Mouse (Mus musculus): ENCODE results near the gene Sncb.
A peak's percentile ranks its signal among the peaks of the same experiment; 100 is the strongest.

Gene Sncb

DNA sequence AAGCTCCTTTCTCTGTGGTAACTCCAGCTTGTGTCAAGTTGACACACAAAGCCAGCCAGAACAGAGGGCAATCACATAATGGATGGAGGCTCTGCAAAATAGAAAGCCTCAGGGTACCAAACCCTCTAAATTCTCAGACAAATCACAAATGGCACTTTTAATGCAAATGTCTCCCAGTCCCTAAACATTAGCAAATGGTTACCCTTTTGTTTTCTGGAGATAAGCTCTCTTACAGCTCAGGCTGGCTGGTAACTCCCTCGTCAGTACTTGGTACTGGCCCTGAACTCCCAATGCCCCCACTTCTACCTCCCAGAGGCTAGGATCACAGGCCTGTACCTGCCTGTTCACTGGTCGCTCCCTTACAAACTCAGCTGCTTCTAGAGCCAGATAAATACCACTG, 16.8 kb upstream of the Sncb start:
- no peak for DNase-seq (ENCODE audit: low read depth)

DNA sequence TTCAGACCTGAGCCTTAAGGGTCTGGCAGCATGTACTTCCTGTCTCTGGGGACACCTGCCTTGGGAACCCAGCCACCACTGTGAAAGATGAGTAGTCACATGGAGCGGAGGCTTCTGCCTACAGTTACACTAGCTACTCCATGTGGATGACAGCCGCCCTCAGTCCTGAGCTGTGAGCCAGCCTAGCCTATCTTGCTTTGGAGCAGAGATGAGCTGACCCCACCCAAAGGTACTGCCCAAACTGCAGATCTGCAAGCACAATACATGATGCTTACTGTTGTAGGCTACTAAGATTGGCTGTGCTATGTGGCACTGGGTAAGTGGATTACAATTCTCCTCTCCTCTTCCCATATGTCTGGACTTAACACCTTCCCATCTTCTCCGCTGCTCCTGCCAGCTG, 14.7 kb upstream of the Sncb start:
- DNase-seq (ENCODE audit: low read depth), result no peak

DNA sequence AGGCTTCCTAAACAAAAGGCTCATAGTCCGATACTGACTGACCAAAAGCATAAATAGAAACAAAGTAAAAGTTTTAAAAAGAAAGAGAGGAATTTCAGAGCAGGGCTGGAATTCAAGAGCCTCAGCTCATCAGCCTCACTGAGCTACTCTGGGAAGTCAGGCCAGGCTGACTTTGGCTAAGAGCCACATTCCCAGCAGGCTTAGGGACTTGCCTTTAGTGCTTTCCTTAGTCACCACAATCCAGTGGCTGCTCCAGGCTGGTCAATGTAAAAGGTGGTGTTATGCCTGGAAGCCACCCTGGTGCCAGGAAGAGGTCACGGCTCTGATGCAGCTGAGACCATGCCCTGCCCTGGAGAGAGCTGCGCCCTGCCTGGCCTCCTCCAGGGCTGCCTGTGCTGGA, 14.2 kb upstream of the Sncb start:
- peak; percentile 88 for DNase-seq (ENCODE audit: low read depth)

DNA sequence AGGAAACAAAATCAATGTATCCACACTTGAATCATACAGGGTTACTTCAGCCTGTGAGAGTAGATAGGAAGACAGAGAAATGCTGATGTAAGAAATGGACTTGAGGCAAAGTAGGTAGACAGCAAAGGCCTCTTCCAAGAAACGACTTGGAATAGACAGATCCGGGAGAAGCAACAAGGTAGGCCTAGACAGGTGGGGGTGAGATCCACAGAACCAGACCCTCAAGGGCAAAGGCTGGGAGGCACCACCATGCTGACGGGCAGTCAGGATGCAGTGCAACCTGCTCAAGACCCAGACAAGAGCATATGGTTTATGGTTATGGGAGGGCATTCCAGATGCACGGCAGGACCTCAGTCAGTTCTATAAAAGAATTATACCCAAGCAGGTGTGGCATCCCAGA, 617 bp upstream of the Sncb start:
- no peak for DNase-seq (ENCODE audit: low read depth)

DNA sequence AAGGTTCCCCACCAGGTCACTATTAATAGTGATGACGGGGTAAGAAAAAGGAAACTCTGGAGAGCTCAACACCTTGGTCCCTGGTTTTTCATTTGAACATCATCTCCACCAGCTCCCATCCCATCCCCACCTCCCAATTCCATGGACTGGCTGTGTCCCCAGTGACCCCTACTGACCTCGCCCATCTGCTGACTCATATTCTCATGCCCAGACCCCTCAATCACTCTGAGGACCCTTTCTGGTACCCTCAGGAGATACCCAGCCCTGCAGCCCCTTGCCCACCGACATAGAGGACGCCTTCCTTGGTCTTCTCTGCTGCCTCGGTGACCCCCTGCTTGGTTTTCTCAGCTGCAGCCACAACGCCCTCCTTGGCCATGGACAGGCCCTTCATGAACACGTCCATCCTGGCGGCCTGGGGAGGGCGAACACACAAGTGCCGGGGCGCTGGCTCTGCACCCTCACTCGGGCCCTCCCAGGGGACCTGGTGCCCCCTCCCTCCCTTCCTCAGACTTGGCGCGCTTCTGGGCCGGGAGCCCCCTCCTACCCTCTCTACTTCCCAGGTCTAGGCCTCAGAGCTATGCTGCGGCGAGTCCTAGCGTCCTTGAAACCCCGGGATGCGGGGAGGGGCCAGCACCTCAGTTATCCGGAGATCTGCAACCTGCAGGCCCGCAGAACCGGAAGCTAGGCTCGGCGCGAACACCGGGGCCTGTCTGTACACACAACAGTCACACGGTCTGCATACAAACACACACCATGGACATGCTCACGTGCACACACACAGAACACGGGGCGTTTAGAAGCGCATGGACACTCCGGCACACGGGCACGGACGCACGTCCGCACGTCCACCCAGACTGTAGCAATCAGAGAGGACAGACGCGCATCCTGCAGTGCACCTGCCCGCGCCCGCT, 859 bp downstream of the Sncb start:
- DNase-seq (ENCODE audit: low read depth), result no peak

DNA sequence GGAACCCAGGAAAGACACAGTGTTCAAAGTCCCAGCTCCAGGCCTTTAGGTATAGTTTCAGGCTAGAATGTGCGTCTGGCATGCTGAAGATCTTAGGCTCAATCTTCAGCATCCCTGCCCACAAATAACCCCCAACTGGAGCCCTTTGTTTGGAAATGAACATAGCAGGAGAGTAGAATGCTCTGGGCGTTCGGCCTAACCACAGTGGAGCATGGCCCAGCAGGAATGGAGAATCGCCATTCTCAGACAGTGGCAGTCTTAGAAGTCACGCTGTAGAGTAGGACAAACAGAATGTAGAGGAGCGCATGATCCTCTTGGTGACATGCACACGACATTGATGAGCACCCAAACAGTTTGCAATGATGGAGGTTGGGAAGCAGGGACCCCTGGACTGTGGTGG, 5.5 kb downstream of the Sncb start:
- peak; percentile 78 for DNase-seq (ENCODE audit: low read depth)

DNA sequence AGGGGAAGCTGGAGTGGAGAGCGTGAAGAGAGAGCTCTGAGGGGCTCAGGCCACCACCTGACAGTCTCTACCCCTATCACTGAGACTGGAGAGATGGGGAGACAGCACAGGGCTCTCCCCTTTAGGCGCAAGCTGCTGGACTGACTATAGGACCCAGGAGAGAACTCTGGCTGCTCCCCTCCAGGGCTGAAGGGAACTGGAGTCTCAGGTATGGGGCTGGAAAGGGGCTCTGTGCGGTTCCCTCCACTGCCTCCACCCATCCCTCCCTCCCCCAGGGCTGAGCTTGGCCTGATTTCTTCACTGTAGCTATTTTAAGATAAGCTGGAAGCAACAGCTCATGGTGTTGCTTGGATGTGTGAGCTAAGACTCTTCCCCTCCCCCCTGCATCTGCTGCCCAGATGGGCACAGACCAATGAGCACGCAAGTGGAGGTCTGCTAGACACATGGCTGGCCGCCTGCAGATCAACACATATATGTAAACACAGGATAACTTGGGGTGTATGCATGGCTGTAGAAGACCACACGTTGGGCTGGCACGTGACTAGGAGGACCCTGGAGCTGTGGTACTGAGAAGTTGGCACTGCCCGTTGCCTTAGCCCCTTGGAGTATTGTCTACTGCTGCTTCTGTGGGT, 6.1 kb downstream of the Sncb start:
- DNase-seq (ENCODE audit: low read depth), result peak; percentile 95

DNA sequence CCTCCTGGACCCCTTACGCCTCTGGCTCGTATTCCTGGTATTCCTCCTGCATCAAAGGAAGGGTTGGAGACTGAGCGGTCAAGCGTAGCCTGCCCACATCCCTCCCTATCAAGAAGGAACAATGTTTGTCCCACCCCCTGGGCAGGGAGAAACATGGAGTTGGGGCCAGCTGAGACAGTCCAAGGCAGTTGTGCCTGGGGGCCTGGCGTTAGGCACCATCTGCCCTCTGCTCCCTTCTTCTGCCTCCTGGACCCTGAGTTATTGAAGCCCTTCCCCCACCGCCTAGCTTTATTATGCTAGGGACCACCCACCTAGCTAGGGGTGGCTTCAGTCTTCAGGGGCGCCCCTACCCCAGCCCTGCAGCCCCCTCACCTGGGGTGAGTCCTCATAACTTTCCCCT, 6.9 kb downstream of the Sncb start:
- DNase-seq (ENCODE audit: low read depth), result peak; percentile 32

DNA sequence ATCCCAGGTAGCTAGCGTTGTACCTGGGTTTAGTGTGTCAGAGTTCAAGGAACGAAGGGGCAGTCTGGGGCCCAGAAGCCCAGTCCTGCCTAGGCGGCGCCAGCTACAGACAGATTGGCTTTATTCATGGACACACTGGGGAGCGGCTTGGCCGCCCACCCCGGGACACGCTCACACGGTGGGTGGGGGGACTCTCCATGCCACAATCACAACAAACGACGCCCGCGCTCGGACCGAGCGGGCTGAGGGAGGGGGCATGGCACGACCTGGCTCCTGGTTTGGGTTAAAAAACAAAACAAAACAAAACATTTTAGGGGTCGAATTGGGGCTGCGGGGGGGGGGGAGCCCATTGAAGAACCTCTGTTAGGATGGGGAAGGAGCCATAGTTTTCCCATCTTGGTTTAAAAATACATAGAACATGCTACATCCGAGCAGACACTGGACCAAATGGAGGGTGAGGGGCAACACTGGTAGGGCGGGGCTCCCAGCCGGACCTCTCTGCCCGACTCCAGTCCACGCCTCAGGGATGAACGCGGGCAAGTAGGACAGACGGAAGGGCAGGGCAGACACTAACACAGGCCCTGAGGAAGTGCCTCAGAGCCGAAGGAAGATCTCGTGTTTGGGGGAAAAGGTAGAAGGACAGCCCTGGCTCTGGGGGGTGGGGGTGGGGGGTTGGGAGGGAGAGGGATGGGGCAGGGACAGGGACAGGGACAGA, 7.5 kb downstream of the Sncb start:
- DNase-seq (ENCODE audit: low read depth), result no peak

DNA sequence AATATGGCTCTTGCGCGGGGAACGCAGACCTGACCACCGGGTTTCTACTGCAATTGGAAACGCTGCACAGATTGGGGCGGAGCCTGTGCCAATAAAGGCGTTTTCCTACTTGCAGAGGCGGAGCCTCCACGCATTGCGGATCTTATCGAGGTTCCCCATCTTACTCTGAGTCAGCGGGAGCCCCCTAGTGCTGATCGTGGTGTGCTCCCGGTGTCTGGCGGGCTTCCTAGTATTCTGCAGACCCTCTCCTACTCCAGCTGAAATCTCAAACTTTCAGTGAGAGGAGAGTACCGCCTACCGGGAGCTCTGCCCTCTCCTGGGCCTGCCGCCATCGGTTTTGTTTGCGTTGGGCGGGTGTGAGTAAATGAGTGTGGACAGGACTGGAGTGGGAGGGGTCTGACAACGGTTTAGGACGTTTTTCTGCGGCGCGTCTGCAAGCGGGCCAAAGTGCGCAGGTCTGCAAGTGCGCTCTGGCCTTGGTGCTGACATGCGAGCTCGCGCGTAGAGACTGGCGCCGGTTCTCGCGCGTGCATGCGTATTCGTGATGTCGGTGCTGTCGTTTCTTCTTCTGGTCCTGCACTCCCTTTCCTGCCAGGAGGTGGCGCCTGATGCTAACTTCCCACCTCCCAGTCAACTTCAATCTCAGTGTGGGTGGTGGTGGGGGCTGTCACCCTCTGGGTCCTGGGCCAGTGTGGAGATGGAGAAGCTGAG, 8.2 kb downstream of the Sncb start:
- peak; percentile 85 for DNase-seq (ENCODE audit: low read depth)

DNA sequence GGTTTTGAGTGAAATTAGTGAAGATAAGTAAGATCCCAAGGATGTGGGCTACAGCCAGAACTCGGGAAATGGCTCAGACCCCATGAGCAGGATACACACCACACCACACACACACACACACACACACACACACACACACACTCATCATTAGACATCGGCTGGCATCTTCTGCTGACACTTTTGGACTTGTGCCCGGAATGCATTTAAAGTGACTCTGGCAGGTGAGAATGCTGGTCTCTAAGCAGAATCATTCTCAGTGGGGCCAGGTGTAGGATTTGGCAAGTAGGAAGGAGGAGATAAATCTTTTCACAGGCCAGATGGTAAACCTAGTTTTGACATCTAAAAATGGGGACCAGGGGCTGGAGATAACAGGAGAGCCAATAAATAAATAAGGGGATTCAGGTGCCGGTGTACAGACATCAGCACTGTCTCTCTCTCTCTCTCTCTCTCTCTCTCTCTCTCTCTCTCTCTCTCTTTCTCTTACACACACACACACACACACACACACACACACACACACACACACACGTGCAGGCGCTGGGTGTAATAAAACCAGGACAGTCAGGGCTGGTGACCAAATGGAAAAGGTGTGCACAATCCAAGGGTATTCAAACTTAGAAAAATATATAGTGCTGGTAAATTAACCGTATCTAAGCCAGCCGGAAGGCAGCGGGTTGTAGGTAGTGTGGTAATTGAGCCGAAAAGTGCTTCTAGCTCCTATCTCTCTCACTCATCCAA, 9.1 kb downstream of the Sncb start:
- DNase-seq (ENCODE audit: low read depth), result peak; percentile 11

DNA sequence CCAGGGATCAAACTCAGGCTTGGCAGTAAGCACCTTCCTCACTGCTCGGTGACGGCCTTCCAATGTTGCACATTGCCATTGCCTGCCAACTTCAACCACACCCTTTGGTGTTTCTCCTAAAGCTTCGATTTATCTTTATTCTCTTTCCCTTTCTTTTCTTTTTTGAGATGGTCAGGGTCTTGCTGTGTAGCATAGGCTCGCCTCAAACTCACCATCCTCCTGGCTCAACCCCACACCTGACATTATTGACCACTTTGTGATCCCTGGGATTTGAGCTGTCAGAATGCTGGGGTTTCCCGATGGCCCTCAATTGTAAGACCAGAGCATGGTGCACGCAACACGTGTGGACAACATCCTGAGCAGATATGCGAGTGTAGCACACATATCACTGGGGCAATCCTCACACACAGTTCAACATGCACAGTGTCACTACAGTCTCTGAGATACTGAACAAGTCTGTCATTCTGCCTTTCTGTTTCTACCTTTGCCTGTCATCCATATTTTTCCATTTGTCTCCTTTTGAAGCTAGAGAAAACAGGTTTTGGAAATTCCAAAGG, 10.2 kb downstream of the Sncb start:
- DNase-seq (ENCODE audit: low read depth), result no peak

DNA sequence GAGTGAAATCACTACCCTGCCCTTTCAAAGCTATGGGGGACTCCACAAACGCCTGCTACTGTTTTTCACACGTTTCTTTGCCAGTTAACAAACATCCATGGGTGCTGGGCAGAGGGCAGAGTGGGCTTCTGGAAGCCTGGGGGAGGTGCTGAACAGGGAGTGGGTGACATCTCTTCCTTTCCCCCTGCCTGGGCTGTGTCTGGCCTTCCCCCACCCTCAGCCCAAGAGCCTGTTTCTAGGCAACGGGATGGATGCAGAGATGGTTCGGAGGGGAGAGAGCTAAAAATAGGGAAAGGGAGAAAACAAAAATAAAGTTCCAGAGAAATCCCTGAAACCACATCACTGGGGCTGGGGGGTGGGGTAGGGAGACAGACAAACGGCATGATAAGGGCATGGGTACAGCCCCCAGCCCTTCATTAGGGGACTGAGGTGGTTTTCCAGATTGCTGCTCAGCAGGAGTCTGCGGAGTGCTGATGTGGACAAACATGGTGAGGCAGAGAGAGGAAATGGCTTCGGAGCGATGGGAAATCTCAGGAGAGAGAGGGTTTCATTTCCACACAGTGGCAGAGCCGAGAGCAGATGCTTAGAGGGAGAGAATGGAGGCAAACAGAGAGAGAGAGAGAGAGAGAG, 11.1 kb downstream of the Sncb start:
- DNase-seq (ENCODE audit: low read depth), result no peak

DNA sequence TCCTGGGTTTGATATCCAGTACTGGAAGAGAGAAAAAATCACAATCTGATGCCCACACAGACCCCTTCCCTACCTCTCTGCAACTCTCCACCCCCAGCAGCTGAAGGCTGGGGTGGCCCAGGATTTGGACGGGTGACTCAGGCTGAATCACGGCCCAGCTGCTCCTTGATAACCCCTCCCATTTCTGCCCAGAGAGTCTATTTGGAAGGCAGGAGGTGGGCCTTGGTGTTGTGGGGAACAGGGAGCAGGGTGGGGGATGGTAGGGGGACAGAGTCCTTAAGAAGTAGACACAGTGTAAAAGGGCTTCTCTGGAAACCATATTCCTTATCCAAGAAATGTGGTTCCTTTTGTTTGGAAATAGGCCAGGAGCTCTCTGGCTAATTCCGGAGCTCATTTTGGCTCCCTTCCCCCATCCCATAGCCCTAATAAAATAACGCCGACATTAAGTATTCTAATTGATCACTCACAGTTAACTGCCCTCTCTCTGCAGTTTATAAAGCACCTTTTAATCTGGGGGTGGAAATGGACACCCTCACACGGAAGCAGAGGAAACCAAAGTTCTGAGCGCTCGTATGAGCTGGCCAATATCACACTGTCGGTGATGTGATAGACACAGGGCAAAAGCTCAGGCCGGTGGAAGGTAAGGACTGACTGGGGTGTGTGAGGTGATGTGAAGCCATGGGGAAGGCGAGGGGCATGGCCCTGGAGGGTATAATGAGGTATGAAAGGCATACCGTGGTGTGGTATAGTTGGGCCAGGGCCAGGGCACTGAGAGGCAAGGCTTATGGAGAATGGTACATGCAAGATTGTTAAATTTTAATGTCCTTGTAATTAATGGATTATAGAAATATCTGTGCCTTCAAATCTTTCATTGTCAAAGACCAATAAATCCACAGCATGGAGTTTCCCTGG, 12.0 kb downstream of the Sncb start:
- peak; percentile 58 for DNase-seq (ENCODE audit: low read depth)

DNA sequence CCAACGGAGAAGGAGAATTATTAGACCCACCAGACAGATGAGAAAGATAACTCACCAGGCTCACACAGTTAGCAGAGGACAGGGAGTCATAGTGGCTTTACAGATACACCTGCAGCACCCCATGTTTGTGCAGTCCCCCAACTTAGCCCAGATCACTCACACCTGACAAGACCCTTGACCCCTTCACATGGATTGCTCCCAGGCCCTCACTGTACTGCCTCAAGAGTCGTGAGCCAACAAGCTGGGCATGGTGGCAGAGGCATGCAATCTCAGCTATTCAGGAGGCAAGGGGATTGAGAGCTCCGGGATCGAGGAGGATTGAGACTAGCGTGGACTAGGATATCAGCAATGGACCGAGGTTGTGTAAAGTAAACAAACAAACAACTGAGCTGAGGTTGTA, 12.7 kb downstream of the Sncb start:
- DNase-seq (ENCODE audit: low read depth), result no peak

DNA sequence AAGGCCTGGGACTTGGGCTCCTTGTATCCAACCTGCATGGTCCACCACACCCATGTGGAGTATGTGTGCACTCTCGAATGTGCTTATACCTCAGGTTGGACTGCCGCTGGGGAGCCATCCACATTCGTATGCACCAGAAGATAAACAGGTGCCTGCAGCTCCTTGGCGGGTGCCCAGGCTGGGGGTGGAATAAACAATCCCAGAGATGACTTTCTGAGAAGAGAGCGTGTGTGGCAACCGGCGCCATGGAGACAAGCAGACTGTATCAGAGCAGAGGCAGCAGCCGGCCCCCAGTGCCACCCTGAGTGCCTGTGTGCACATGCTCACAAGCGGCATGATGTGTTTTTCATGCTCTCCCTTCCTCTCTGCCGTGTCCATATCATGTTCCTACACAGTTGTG, 13.7 kb downstream of the Sncb start:
- DNase-seq (ENCODE audit: low read depth), result no peak

DNA sequence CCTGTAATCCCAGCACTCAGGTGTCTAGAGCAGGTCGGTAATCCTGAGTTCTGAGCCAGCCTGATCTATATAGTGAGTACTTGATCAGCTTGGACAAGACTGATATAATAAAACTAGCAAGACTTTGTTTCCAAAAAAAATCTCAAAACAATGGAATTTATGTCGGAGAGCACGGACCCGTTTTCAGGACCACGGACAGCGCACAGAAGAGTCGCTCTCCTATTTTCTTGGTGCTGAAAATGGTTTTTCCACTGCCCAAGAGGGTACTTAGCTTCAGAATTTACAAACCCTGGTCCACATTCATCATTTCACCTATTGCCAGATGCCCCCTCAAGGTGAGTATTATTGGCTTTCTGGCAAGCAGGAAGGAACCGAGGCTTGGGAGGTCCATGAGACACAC, 15.7 kb downstream of the Sncb start:
- peak; percentile 74 for DNase-seq (ENCODE audit: low read depth)

DNA sequence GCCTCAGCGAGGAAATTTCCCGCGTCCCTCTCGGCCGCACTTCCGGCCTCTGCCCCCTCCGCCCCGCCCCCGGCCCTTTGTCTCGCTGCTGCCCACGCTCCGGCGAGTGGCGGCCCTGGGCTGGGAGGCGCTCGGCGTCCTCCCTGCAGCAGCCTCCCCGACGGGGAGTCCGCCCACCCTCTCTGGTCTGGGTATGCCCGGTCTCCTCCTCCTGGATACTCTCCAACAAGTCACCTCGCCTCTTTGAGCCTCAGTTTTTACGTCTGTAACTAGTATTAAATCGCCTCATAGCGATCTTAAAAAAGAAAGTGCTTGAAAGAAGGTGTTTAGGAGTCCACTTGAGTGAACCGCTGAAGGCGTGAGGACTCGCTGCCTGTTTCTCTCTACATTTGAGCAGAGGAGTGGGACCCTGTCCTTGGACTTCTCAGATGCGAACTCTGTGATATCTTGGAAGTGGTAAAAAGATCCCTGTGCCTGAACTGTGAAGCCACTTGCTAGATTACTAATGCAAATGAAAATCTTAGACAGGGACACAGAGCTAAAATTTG, 16.5 kb downstream of the Sncb start, which contains the start of gene Gprin1:
TSS of gene Gprin1 (minus strand) at position 11 of the 548 bp plus-strand sequence.
- no peak for DNase-seq (ENCODE audit: low read depth)

All from NIH3T3 (cell line).